Mouse (Mus musculus): Measurements from ENCODE around the gene Tmem234. TPM values are rescaled to one million over a fixed set of nuclear protein-coding genes. Genes with fewer than 3 reads are reported as not detected.

Gene Tmem234
- polyA plus RNA-seq, 1 experiment from 2014 or later, result 188 TPM

GRCm38 (mm10) chr4:129575171-129575844 is 25.2 kb upstream of the Tmem234 start:
- no peaks in the 10 kb centered on the region for H3K4me1 ChIP-seq (replicated peaks; ENCODE audit: control insufficient read depth, insufficient read depth, low read length)
- H3K9me3 ChIP-seq (ENCODE audit: control insufficient read depth, low read length), result no peaks in the 10 kb centered on the region
- no peaks in the 10 kb centered on the region for H3K36me3 ChIP-seq (ENCODE audit: control insufficient read depth, insufficient read depth, low read length)
- no peak overlapping the region for H3K4me2 ChIP-seq (ENCODE audit: low read depth, low read length, severe bottlenecking)
- DNase-seq (ENCODE audit: low spot score) (no peak), ATAC-seq (replicated peaks; ENCODE audit: low FRiP score) (no peak)
- H3K4me3 ChIP-seq (ENCODE audit: low read depth, low read length), result no peak overlapping the region
- H3K27ac ChIP-seq (ENCODE audit: low read depth, low read length), result no peak overlapping the region
- no peak overlapping the region for H3K9ac ChIP-seq (ENCODE audit: low read length)
- H3K27me3 ChIP-seq (ENCODE audit: control insufficient read depth, insufficient read depth, low read length), result no peaks in the 10 kb centered on the region
- 69% methylated on average over 7 of the region's 8 CpGs for WGBS

- H3K27me3 ChIP-seq (ENCODE audit: control insufficient read depth, insufficient read depth, low read length), result no peaks in the 10 kb centered on the region
Observed at GRCm38 (mm10) chr4:129576863-129577491, 23.5 kb upstream of the Tmem234 start.

GRCm38 (mm10) chr4:129577688-129578087 is 22.8 kb upstream of the Tmem234 start:
- Histone ChIP-seq H3K4me3 (ENCODE audit: low read depth, low read length) (no peak overlapping the region), H3K4me1 (replicated peaks; ENCODE audit: control insufficient read depth, insufficient read depth, low read length) (no peaks in the 10 kb centered on the region), H3K9ac (ENCODE audit: low read length) (no peak overlapping the region), H3K4me2 (ENCODE audit: low read depth, low read length, severe bottlenecking) (no peak overlapping the region), H3K27ac (ENCODE audit: low read depth, low read length) (no peak overlapping the region), H3K36me3 (ENCODE audit: control insufficient read depth, insufficient read depth, low read length) (no peaks in the 10 kb centered on the region), H3K9me3 (ENCODE audit: control insufficient read depth, low read length) (no peaks in the 10 kb centered on the region), H3K27me3 (ENCODE audit: control insufficient read depth, insufficient read depth, low read length) (no peaks in the 10 kb centered on the region)
- WGBS, result 84% methylated on average over 7 of the region's 7 CpGs
- no peak for DNase-seq (ENCODE audit: low spot score)
- ATAC-seq (replicated peaks; ENCODE audit: low FRiP score), result no peak

More at GRCm38 (mm10) chr4:129576863-129577491, 23.5 kb upstream of the Tmem234 start:
- Histone ChIP-seq H3K4me3 (ENCODE audit: low read depth, low read length) (no peak overlapping the region), H3K9ac (ENCODE audit: low read length) (peak overlapping the region; percentile 5; the same call in 1 of the 2 replicates), H3K9me3 (ENCODE audit: control insufficient read depth, low read length) (no peaks in the 10 kb centered on the region), H3K4me2 (ENCODE audit: low read depth, low read length, severe bottlenecking) (peak overlapping the region; percentile 8; the same call in 1 of the 2 replicates), H3K27ac (ENCODE audit: low read depth, low read length) (no peak overlapping the region), H3K36me3 (ENCODE audit: control insufficient read depth, insufficient read depth, low read length) (no peaks in the 10 kb centered on the region), H3K4me1 (replicated peaks; ENCODE audit: control insufficient read depth, insufficient read depth, low read length) (no peaks in the 10 kb centered on the region)
- 33% methylated on average over 21 of the region's 21 CpGs for WGBS
- ATAC-seq (replicated peaks; ENCODE audit: low FRiP score), result 0 out of 2 replicates have a peak, but pooled peaks have one; percentile 33
- peak; percentile 81 for DNase-seq (ENCODE audit: low spot score)

GRCm38 (mm10) chr4:129578466-129578865 is 22.0 kb upstream of the Tmem234 start, which contains the start of gene Fam167b:
TSS of gene Fam167b (minus strand) at chr4:129578549.
- Histone ChIP-seq H3K4me2 (ENCODE audit: low read depth, low read length, severe bottlenecking) (no peak within 1 kb of the TSS; the same call in 1 of the 2 replicates), H3K9ac (ENCODE audit: low read length) (no peak within 1 kb of the TSS), H3K9me3 (ENCODE audit: control insufficient read depth, low read length) (no peaks in the 10 kb centered on the region), H3K27ac (ENCODE audit: low read depth, low read length) (no peak within 1 kb of the TSS), H3K27me3 (ENCODE audit: control insufficient read depth, insufficient read depth, low read length) (no peaks in the 10 kb centered on the region), H3K4me3 (ENCODE audit: low read depth, low read length) (no peak within 1 kb of the TSS), H3K4me1 (replicated peaks; ENCODE audit: control insufficient read depth, insufficient read depth, low read length) (no peaks in the 10 kb centered on the region), H3K36me3 (ENCODE audit: control insufficient read depth, insufficient read depth, low read length) (no peaks in the 10 kb centered on the region)
- WGBS, result 86% methylated on average over 5 of the region's 5 CpGs
- DNase-seq (ENCODE audit: low spot score) (no peak), ATAC-seq (replicated peaks; ENCODE audit: low FRiP score) (no peak)

- H3K36me3 ChIP-seq (ENCODE audit: control insufficient read depth, insufficient read depth, low read length), result no peaks in the 10 kb centered on the region
- H3K4me1 ChIP-seq (replicated peaks; ENCODE audit: control insufficient read depth, insufficient read depth, low read length), result no peaks in the 10 kb centered on the region; the same call in 1 of the 2 replicates
- H3K27me3 ChIP-seq (ENCODE audit: control insufficient read depth, insufficient read depth, low read length), result no peaks in the 10 kb centered on the region
- DNase-seq (ENCODE audit: low spot score) (no peak), ATAC-seq (replicated peaks; ENCODE audit: low FRiP score) (no peak)
- 75% methylated on average over 7 of the region's 7 CpGs for WGBS
- H3K27ac ChIP-seq (ENCODE audit: low read depth, low read length), result no peak overlapping the region
- H3K4me3 ChIP-seq (ENCODE audit: low read depth, low read length), result no peak overlapping the region
- H3K9ac ChIP-seq (ENCODE audit: low read length), result no peak overlapping the region
- H3K4me2 ChIP-seq (ENCODE audit: low read depth, low read length, severe bottlenecking), result no peak overlapping the region
- no peaks in the 10 kb centered on the region for H3K9me3 ChIP-seq (ENCODE audit: control insufficient read depth, low read length)
Observed at GRCm38 (mm10) chr4:129580347-129580746, 20.1 kb upstream of the Tmem234 start.

GRCm38 (mm10) chr4:129582251-129582650 is 18.2 kb upstream of the Tmem234 start:
- Histone ChIP-seq H3K9me3 (ENCODE audit: control insufficient read depth, low read length) (no peaks in the 10 kb centered on the region), H3K4me1 (replicated peaks; ENCODE audit: control insufficient read depth, insufficient read depth, low read length) (no peaks in the 10 kb centered on the region; the same call in 1 of the 2 replicates), H3K4me2 (ENCODE audit: low read depth, low read length, severe bottlenecking) (no peak overlapping the region), H3K4me3 (ENCODE audit: low read depth, low read length) (no peak overlapping the region), H3K27ac (ENCODE audit: low read depth, low read length) (no peak overlapping the region), H3K27me3 (ENCODE audit: control insufficient read depth, insufficient read depth, low read length) (no peaks in the 10 kb centered on the region), H3K36me3 (ENCODE audit: control insufficient read depth, insufficient read depth, low read length) (no peaks in the 10 kb centered on the region), H3K9ac (ENCODE audit: low read length) (no peak overlapping the region)
- WGBS, result 88% methylated on average over 1 of the region's 1 CpGs
- ATAC-seq (replicated peaks; ENCODE audit: low FRiP score) (no peak), DNase-seq (ENCODE audit: low spot score) (no peak)

GRCm38 (mm10) chr4:129584370-129584769 is 16.1 kb upstream of the Tmem234 start:
- H3K4me3 ChIP-seq (ENCODE audit: low read depth, low read length), result peak overlapping the region; percentile 41; the same call in 1 of the 2 replicates
- DNase-seq (ENCODE audit: low spot score) (no peak), ATAC-seq (replicated peaks; ENCODE audit: low FRiP score) (no peak)
- H3K9ac ChIP-seq (ENCODE audit: low read length), result peak overlapping the region; percentile 61; the same call in 1 of the 2 replicates
- no peaks in the 10 kb centered on the region for H3K9me3 ChIP-seq (ENCODE audit: control insufficient read depth, low read length)
- no peaks in the 10 kb centered on the region for H3K27me3 ChIP-seq (ENCODE audit: control insufficient read depth, insufficient read depth, low read length)
- H3K27ac ChIP-seq (ENCODE audit: low read depth, low read length), result no peak overlapping the region
- no peaks in the 10 kb centered on the region; the same call in 1 of the 2 replicates for H3K4me1 ChIP-seq (replicated peaks; ENCODE audit: control insufficient read depth, insufficient read depth, low read length)
- H3K36me3 ChIP-seq (ENCODE audit: control insufficient read depth, insufficient read depth, low read length), result no peaks in the 10 kb centered on the region
- H3K4me2 ChIP-seq (ENCODE audit: low read depth, low read length, severe bottlenecking), result peak overlapping the region; percentile 69; the same call in 1 of the 2 replicates
- 70% methylated on average over 1 of the region's 1 CpGs for WGBS

- no peaks in the 10 kb centered on the region for H3K9me3 ChIP-seq (ENCODE audit: control insufficient read depth, low read length)
- WGBS, result 3% methylated on average over 36 of the region's 36 CpGs
- H3K9ac ChIP-seq (ENCODE audit: low read length), result peak overlapping the region; percentile 61
- H3K36me3 ChIP-seq (ENCODE audit: control insufficient read depth, insufficient read depth, low read length), result no peaks in the 10 kb centered on the region
- H3K27me3 ChIP-seq (ENCODE audit: control insufficient read depth, insufficient read depth, low read length), result no peaks in the 10 kb centered on the region
- H3K27ac ChIP-seq (ENCODE audit: low read depth, low read length), result no peak overlapping the region
- ATAC-seq (replicated peaks; ENCODE audit: low FRiP score), result peak; percentile 60
- no peaks in the 10 kb centered on the region; the same call in 1 of the 2 replicates for H3K4me1 ChIP-seq (replicated peaks; ENCODE audit: control insufficient read depth, insufficient read depth, low read length)
- peak overlapping the region; percentile 69 for H3K4me2 ChIP-seq (ENCODE audit: low read depth, low read length, severe bottlenecking)
- DNase-seq (ENCODE audit: low spot score), result peak; percentile 93
- peak overlapping the region; percentile 41 for H3K4me3 ChIP-seq (ENCODE audit: low read depth, low read length)
Observed at GRCm38 (mm10) chr4:129584884-129585608, 15.4 kb upstream of the Tmem234 start.

All from forebrain, embryonic 11.5 days (tissue).